Mouse (Mus musculus): ENCODE measurements at regions not wholly inside any gene's neighbourhood (a gene's known extent, or its start where the extent isn't known, plus 50 kb on each side); places are given as distances from the start of the nearest gene placed in this dataset.
A peak's percentile ranks its signal among the peaks of the same experiment; 100 is the strongest.

DNA sequence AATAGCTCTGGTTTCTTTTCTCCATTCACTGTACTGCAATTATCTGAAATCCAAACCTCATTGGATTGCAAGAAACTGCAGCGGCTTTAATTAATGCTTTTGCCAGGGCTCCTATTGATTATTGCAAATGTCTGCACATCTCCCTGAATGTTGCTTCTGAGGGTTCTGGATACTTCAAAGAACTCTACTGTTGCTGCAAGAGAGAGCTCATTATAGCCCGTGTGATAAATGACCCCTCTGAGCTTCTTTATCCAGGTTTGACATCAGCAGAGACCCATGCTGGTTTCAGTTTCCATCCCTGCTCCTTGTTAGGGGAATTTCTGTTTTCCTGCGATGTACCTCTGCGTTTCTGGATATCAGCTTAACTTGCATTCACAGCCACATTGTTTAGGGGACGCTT, 78.4 kb upstream of the Nav3 start:
- H3K4me1 ChIP-seq (replicated peaks) = no peaks in the 10 kb centered on the region
- no peak overlapping the region for H3K27ac ChIP-seq
- H3K9ac ChIP-seq = no peak overlapping the region
- H3K9me3 ChIP-seq = no peaks in the 10 kb centered on the region
- H3K4me3 ChIP-seq (replicated peaks) = no peak overlapping the region
- no peak overlapping the region for H3K4me2 ChIP-seq (replicated peaks)
- H3K27me3 ChIP-seq (replicated peaks) = no peaks in the 10 kb centered on the region
- H3K36me3 ChIP-seq = no peaks in the 10 kb centered on the region
- WGBS = 31% methylated on average over 5 of the region's 5 CpGs
- ATAC-seq = no peak

DNA sequence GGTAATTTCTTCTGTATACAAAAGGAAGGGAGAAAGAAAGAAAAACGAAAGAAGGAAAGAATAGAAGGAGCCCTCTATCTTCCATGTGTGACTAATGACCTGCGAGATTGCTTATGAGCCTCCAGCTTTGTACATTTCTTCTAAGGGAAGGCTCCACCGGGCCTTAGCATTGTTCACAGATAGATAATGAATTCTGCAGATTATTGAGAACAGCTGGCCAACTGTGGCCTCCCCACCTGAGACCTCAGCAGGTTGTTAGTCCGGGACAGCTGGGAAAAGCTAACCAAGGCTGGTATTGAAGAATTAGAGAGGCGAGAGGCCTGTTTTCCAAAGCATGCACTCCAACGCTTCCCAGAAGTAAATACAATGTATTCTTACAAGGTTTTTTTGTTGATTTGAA, 86.7 kb upstream of the Nav3 start:
- Histone ChIP-seq H3K4me2 (replicated peaks) (no peak overlapping the region), H3K9me3 (no peaks in the 10 kb centered on the region), H3K27ac (no peak overlapping the region), H3K4me3 (replicated peaks) (no peak overlapping the region), H3K4me1 (replicated peaks) (no peaks in the 10 kb centered on the region), H3K9ac (no peak overlapping the region), H3K36me3 (no peaks in the 10 kb centered on the region), H3K27me3 (replicated peaks) (no peaks in the 10 kb centered on the region)
- no peak for ATAC-seq
- 76% methylated on average over 6 of the region's 6 CpGs for WGBS

DNA sequence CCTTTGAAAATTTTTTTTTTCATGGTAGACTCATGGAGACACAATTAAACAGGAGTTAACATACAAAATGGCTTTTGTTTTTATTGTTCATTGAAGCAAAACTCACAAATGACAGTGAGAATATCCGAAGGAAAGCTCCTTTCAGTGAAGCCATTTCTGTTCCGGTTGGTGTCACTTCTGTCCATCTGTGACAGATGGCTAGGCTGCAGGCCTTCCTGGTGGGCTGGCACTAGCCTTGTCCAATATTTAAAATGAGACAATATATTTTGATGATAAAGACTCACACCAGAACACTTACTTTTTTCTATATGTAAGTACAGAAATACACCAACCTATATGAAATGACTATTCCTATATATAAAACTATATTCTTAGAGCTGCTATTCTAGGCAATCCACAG, 92.4 kb upstream of the Nav3 start:
- H3K27me3 ChIP-seq (replicated peaks) = no peaks in the 10 kb centered on the region
- H3K9me3 ChIP-seq = no peaks in the 10 kb centered on the region
- no peaks in the 10 kb centered on the region for H3K4me1 ChIP-seq (replicated peaks)
- no peaks in the 10 kb centered on the region for H3K36me3 ChIP-seq
- no peak overlapping the region for H3K9ac ChIP-seq
- WGBS = 83% methylated on average over 2 of the region's 2 CpGs
- no peak for ATAC-seq
- H3K4me3 ChIP-seq (replicated peaks) = no peak overlapping the region
- no peak overlapping the region for H3K27ac ChIP-seq
- H3K4me2 ChIP-seq (replicated peaks) = no peak overlapping the region

DNA sequence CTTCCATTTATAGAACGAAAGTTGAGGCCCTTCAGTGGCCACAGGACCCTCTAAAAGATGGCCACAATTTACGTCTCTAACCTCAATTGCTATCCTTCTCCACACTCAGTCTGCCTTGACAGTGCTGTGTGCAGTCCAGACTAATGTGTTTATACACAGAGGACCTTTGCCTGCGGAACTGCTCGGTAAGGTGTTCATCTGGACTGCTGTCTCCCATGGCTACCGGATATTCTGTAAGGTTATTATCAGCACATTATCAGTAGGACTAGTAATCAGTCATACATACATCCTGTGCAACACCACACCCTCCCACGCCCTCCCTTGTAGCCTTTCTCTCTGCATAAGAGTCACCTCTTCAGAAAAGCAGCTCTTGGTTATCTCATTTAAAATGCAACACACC, 98.0 kb upstream of the Nav3 start:
- Histone ChIP-seq H3K4me2 (replicated peaks) (no peak overlapping the region), H3K27ac (no peak overlapping the region), H3K9me3 (no peaks in the 10 kb centered on the region), H3K4me3 (replicated peaks) (no peak overlapping the region), H3K27me3 (replicated peaks) (no peaks in the 10 kb centered on the region), H3K4me1 (replicated peaks) (no peaks in the 10 kb centered on the region), H3K9ac (no peak overlapping the region), H3K36me3 (no peaks in the 10 kb centered on the region)
- peak; percentile 56; the same call in 1 of the 2 replicates for ATAC-seq
- WGBS = 43% methylated on average over 6 of the region's 6 CpGs

DNA sequence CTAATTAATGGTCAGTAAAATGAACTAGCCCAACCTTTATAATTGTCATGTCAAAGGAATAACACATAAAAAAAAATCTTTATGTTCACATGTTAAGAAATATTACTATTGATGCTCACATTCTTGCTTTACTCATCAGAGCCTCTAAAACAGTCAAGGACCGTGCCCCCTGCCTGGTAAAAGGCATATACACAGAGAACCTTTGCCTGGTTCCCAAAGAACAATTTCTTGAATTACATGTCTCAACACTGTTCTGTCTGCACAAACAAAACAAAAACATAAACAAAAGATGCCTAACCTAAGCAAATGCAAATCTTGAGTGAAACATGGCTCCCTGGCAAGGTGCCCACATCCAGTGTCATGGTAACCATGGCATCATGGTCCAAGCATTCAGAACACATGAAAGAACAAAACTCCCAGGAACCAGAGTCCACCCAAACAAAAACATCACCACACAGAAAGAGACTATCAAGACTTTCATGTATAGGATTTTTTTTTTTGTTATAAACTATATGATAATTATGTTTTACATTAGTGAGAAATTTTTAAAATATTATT, 100.4 kb upstream of the Nav3 start:
- Histone ChIP-seq H3K27me3 (replicated peaks) (no peaks in the 10 kb centered on the region), H3K4me3 (replicated peaks) (no peak overlapping the region), H3K9ac (no peak overlapping the region), H3K36me3 (no peaks in the 10 kb centered on the region), H3K27ac (no peak overlapping the region), H3K4me2 (replicated peaks) (no peak overlapping the region), H3K4me1 (replicated peaks) (no peaks in the 10 kb centered on the region), H3K9me3 (no peaks in the 10 kb centered on the region)
- 86% methylated on average over 1 of the region's 1 CpGs for WGBS
- no peak for ATAC-seq

DNA sequence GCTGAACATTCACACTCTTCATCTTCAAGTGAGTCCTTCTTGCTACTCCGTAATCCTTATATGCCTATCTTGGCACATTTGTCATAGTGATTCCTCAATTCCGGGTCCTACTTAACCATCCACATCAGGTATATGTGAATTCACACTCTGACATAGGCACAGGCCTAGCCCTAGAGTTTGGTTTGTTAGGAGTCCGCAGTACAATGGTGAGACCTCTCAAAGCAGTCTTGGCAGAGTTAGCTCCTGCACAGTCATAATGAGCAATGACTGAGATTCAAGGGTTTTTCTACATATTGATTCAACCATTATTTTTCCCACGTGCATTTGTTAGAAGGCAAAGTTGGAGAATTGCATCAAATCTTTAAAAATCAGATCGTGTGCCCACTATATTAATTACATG, 107.1 kb upstream of the Nav3 start:
- no peak overlapping the region for H3K4me2 ChIP-seq (replicated peaks)
- H3K27me3 ChIP-seq (replicated peaks) = no peaks in the 10 kb centered on the region
- no peaks in the 10 kb centered on the region for H3K36me3 ChIP-seq
- H3K27ac ChIP-seq = no peak overlapping the region
- no peak overlapping the region for H3K9ac ChIP-seq
- no peak for ATAC-seq
- no peak overlapping the region for H3K4me3 ChIP-seq (replicated peaks)
- WGBS = 88% methylated on average over 5 of the region's 5 CpGs
- no peaks in the 10 kb centered on the region for H3K9me3 ChIP-seq
- H3K4me1 ChIP-seq (replicated peaks) = no peaks in the 10 kb centered on the region

DNA sequence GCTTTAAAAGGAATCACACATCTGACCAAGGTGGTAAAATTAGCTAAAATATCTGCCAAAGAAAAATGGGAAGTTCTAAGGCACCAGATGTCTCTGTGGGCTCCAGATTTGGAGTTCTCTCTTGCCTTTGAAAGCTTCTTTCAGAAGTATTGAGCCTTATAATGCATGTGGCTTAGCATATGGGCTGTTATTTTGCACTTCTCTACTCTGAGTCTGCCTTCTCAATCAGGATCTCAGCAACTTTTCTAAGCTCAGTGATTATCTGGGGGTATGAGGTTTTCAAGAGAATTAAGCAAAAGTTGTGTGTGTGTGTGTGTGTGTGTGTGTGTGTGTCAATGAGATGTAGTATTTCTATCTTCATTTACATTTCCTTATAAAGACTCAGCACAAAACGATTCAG, 107.6 kb upstream of the Nav3 start:
- no peak overlapping the region for H3K4me3 ChIP-seq (replicated peaks)
- H3K27ac ChIP-seq = no peak overlapping the region
- no peak for ATAC-seq
- no peak overlapping the region for H3K4me2 ChIP-seq (replicated peaks)
- no peak overlapping the region for H3K9ac ChIP-seq
- no peaks in the 10 kb centered on the region for H3K27me3 ChIP-seq (replicated peaks)
- no peaks in the 10 kb centered on the region for H3K36me3 ChIP-seq
- WGBS = 76% methylated on average over 1 of the region's 1 CpGs
- H3K4me1 ChIP-seq (replicated peaks) = no peaks in the 10 kb centered on the region
- no peaks in the 10 kb centered on the region for H3K9me3 ChIP-seq

DNA sequence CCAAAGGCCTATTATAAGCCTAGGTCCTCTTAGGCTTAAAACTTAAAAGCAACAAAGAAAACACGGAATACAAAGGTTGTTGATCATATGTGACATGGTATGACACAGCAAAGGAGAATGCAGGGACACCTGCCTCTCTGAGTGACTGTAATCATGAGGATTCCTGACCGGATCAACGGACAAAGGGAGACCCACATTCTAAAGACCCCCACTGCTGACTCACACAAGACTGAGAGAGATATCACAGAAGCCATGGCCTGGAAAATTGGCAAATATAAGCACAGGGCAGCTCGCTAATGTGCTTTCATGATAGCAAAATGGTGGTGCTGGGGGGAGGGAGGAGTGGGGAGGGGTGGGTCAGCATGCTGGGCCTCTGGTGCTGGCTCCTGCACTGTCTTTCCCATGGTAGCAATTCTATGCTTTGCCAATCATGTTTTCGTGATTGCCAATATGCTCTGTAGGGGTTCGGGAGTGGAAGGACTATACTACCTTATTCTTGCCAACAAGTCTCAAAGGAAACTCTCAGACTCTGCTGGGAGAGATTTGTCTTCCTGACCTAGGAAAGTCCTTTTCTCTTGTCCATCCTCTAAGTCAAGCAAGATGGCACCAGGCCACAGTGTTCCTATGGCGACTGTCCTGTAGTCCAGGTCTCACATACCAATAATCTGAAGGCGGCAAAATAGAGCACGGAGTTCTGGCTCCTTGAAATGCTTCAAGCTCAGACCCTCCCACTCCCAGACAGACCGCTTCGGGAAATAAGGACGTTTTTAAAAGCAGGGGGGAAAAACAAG, 110.5 kb upstream of the Nav3 start:
- Histone ChIP-seq H3K27me3 (replicated peaks) (no peaks in the 10 kb centered on the region), H3K9me3 (no peaks in the 10 kb centered on the region)

DNA sequence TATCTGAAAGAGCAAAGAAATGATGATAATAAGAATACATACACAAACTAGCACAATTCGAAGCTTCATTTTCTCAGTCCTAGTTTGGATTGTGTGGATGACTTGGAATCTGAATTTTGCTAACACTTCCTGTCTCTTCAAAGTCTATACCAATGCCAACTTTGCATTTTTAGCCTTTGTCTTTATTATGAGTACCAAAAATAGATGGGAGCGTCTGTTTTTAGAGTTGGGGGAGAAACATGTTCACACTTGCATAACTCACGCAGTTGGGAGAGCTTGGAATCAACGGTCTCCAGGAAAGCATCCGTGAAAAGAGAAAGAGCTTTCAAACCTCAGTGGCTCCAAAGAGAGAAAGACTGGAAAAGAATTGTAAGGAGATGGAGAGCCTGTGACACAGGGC, 114.5 kb upstream of the Nav3 start:
- ATAC-seq = no peak
- H3K27ac ChIP-seq = no peak overlapping the region
- H3K36me3 ChIP-seq = no peaks in the 10 kb centered on the region
- no peak overlapping the region for H3K9ac ChIP-seq
- H3K4me3 ChIP-seq (replicated peaks) = no peak overlapping the region
- H3K4me2 ChIP-seq (replicated peaks) = no peak overlapping the region
- 88% methylated on average over 5 of the region's 5 CpGs for WGBS
- H3K27me3 ChIP-seq (replicated peaks) = no peaks in the 10 kb centered on the region
- no peaks in the 10 kb centered on the region for H3K4me1 ChIP-seq (replicated peaks)
- no peaks in the 10 kb centered on the region for H3K9me3 ChIP-seq

More for the DNA sequence above, 110.5 kb upstream of the Nav3 start:
- Histone ChIP-seq H3K4me2 (replicated peaks) (no peak overlapping the region), H3K36me3 (no peaks in the 10 kb centered on the region), H3K9ac (no peak overlapping the region), H3K4me3 (replicated peaks) (no peak overlapping the region), H3K4me1 (replicated peaks) (no peaks in the 10 kb centered on the region), H3K27ac (no peak overlapping the region)
- no peak for ATAC-seq
- WGBS = 87% methylated on average over 12 of the region's 12 CpGs

DNA sequence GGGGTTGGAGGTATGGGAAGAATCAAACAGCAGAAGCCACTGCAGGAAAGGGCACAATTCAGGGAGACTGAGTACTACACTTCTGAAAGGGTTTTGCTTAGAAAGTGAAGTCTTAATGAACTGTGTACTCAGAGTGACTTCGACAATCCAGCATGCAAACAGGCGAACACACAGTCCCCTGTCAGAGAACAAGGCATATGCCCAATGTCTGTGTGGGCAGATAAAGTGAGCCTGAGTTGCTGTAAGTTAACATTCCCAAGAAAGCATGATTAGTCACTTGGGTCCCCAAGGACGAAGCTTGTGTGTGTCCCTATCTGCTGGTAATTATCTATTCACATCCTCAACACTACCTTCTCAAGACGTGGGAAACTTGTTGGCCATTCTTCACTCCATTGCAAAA, 115.2 kb upstream of the Nav3 start:
- H3K4me3 ChIP-seq (replicated peaks) = no peak overlapping the region
- H3K4me2 ChIP-seq (replicated peaks) = no peak overlapping the region
- H3K36me3 ChIP-seq = no peaks in the 10 kb centered on the region
- H3K27ac ChIP-seq = no peak overlapping the region
- no peaks in the 10 kb centered on the region for H3K27me3 ChIP-seq (replicated peaks)
- no peaks in the 10 kb centered on the region for H3K4me1 ChIP-seq (replicated peaks)
- 72% methylated on average over 4 of the region's 4 CpGs for WGBS
- H3K9ac ChIP-seq = no peak overlapping the region
- ATAC-seq = no peak
- no peaks in the 10 kb centered on the region for H3K9me3 ChIP-seq

DNA sequence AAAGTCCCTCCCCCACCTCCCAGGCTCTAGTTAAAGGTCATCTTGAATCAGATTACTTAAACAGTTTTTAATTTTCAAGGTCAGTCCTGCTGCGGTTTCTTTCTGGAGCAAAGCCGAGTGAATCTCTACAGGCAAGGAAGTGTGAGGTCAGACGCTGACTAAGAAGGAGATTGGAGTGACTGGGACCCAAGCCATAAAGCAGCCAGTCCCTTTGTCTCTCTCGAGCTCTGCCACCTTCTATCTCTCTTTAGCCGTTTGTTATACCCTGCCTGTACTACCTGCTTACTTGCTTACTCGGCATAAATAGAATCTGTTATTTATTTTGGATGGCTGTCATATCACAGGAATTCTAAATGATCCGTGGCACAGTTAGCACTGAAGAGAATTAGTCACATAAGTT, 117.5 kb upstream of the Nav3 start:
- ATAC-seq = no peak
- Histone ChIP-seq H3K9me3 (no peaks in the 10 kb centered on the region), H3K27ac (no peak overlapping the region), H3K36me3 (no peaks in the 10 kb centered on the region), H3K4me2 (replicated peaks) (no peak overlapping the region), H3K4me3 (replicated peaks) (no peak overlapping the region), H3K27me3 (replicated peaks) (no peaks in the 10 kb centered on the region), H3K4me1 (replicated peaks) (no peaks in the 10 kb centered on the region), H3K9ac (no peak overlapping the region)
- 48% methylated on average over 7 of the region's 7 CpGs for WGBS

DNA sequence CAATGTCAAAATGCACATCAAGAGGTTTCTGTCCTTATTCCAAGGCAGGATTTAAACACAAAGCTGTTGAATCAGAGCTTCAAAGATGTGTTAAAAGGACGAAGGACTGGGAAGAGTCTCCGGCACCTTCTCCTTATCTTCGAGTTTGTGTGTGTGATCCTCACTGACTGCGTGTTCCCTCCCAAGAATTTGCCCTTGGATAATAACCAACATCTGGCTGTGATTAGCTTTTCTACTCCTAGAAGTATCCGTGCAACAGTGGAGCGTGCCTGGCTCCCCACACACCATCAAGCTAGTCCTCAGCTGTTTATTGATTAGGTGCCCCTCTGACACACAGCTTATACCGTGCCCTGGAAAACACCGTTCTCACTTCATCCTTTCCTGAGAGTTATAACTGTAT, 130.0 kb upstream of the Nav3 start:
- Histone ChIP-seq H3K27ac (no peak overlapping the region), H3K4me3 (replicated peaks) (no peak overlapping the region), H3K9me3 (no peaks in the 10 kb centered on the region), H3K9ac (no peak overlapping the region), H3K36me3 (no peaks in the 10 kb centered on the region), H3K4me1 (replicated peaks) (0 out of 2 replicates have a peak, but pooled peaks cover 2% of the 10 kb centered on the region), H3K27me3 (replicated peaks) (no peaks in the 10 kb centered on the region), H3K4me2 (replicated peaks) (no peak overlapping the region)
- WGBS = 74% methylated on average over 8 of the region's 8 CpGs
- ATAC-seq = no peak

DNA sequence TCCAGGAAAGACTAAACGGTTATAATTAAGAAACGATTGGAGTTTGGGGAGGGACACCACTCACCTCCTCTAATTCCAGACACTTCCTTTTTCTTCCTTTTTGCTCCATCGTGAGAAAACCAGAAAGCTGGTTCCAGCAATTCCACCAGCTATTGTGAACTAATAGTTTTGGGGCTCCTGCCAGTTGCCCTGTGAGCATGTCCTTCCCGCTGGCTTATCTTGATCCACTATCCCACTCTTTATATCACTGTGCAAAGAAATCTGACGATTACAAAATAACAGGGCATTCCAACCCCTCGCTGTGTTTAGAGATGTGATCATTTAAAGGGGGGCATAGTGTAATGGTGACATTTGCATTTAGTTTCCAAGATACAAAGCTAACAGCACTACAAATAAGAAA, 130.5 kb upstream of the Nav3 start:
- Histone ChIP-seq H3K4me3 (replicated peaks) (no peak overlapping the region), H3K36me3 (no peaks in the 10 kb centered on the region), H3K9me3 (no peaks in the 10 kb centered on the region), H3K27ac (no peak overlapping the region), H3K27me3 (replicated peaks) (no peaks in the 10 kb centered on the region), H3K4me2 (replicated peaks) (no peak overlapping the region), H3K9ac (no peak overlapping the region), H3K4me1 (replicated peaks) (0 out of 2 replicates have a peak, but pooled peaks cover 2% of the 10 kb centered on the region)
- WGBS = 81% methylated on average over 6 of the region's 6 CpGs
- no peak for ATAC-seq

All from intestine, embryonic 15.5 days (tissue).